In genomic region chr15:96297078-96297590, GRCm38 (mm10) we compare ENCODE assay signal across 18 mouse cellular contexts. TPM values are rescaled to one million over a fixed set of nuclear protein-coding genes. Genes with fewer than 3 reads are reported as not detected.
A peak's percentile ranks its signal among the peaks of the same experiment; 100 is the strongest.
DNase-seq lines count a peak whose midpoint lies in the region; ATAC-seq and TF ChIP-seq lines count a peak whose summit lies in the region.
"Had no signal": no experiment of that assay in that cellular context is flagged by ENCODE, and none has a peak within 500 bp of the region (broad histone marks: within the 10 kb centered on the region; RNA-seq: fewer than 3 reads in every experiment).

No protein-coding gene starts in this region.

- TF ChIP-seq POLR2A in thymus, adult 2 months (IDR thresholded peaks at IDR 0.05; ENCODE audit: control insufficient read depth, extremely low read depth, insufficient read depth, low read length, poor library complexity) = no peak
- no peak for TF ChIP-seq POLR2A in small intestine, adult 2 months (IDR thresholded peaks at IDR 0.05; ENCODE audit: low read depth, low read length)

- H3K4me2 ChIP-seq in heart, postnatal 0 days (ENCODE audit: low read depth, low read length) = peak overlapping the region; percentile 25
- H3K4me2 ChIP-seq: liver, embryonic 15.5 days had no signal

- H3K36me3 ChIP-seq in heart, postnatal 0 days (replicated peaks; ENCODE audit: control insufficient read depth, insufficient read depth, low read length) = peaks cover 13% of the 10 kb centered on the region
- H3K36me3 ChIP-seq in heart, embryonic 10.5 days = peaks cover 17% of the 10 kb centered on the region
- H3K36me3 ChIP-seq in thymus, adult 2 months (ENCODE audit: control insufficient read depth, insufficient read depth, low read length) = peaks cover 1% of the 10 kb centered on the region; the same call in 1 of the 2 replicates
- peaks cover 10% of the 10 kb centered on the region for H3K36me3 ChIP-seq in small intestine, adult 2 months (ENCODE audit: control insufficient read depth, insufficient read depth, low read length)

- H3K9me3 ChIP-seq in heart, postnatal 0 days (replicated peaks; ENCODE audit: control insufficient read depth, low read length) = no peaks in the 10 kb centered on the region
- H3K9me3 ChIP-seq in heart, embryonic 10.5 days = no peaks in the 10 kb centered on the region
- H3K9me3 ChIP-seq: forebrain, embryonic 10.5 days; hindbrain, embryonic 10.5 days; liver, embryonic 15.5 days had no signal

- H3K27me3 ChIP-seq in heart, postnatal 0 days (ENCODE audit: control insufficient read depth, insufficient read depth, low read length) = no peaks in the 10 kb centered on the region
- H3K27me3 ChIP-seq in heart, embryonic 10.5 days (ENCODE audit: insufficient read depth, poor library complexity, severe bottlenecking) = no peaks in the 10 kb centered on the region
- H3K27me3 ChIP-seq in thymus, adult 2 months (ENCODE audit: control insufficient read depth, insufficient read depth, low read length) = no peaks in the 10 kb centered on the region
- no peaks in the 10 kb centered on the region for H3K27me3 ChIP-seq in small intestine, adult 2 months (ENCODE audit: control insufficient read depth, insufficient read depth, low read length)
- H3K27me3 ChIP-seq: liver, embryonic 15.5 days had no signal

- peak; percentile 67; the same call in 1 of the 2 replicates for ATAC-seq in heart, postnatal 0 days (ENCODE audit: insufficient read depth, low read depth)
- ATAC-seq: forebrain, postnatal 0 days had no signal

- TF ChIP-seq CTCF in heart, postnatal 0 days (IDR thresholded peaks at IDR 0.05; ENCODE audit: low read depth) = no peak
- no peak for TF ChIP-seq CTCF in thymus, adult 2 months (IDR thresholded peaks at IDR 0.05; ENCODE audit: borderline replicate concordance, control insufficient read depth, extremely low read depth, insufficient read depth, low read length, poor library complexity)
- TF ChIP-seq CTCF in small intestine, adult 2 months (IDR thresholded peaks at IDR 0.05; ENCODE audit: extremely low read depth, insufficient read length, insufficient replicate concordance, low read depth, low read length) = no peak

- 58% methylated on average over 9 of the region's 9 CpGs for WGBS in heart, postnatal 0 days
- 78% methylated on average over 9 of the region's 9 CpGs for WGBS in heart, embryonic 10.5 days
- 37% methylated on average over 9 of the region's 9 CpGs for WGBS in thymus, adult 2 months
- 33% methylated on average over 9 of the region's 9 CpGs for WGBS in small intestine, adult 2 months

- peak overlapping the region; percentile 51; the same call in 1 of the 2 replicates for H3K27ac ChIP-seq in heart, postnatal 0 days (ENCODE audit: low read depth)
- H3K27ac ChIP-seq in heart, embryonic 10.5 days = no peak overlapping the region
- H3K27ac ChIP-seq in thymus, adult 2 months (ENCODE audit: control insufficient read depth, insufficient read depth, low read length) = peak overlapping the region; percentile 86
- H3K27ac ChIP-seq in small intestine, adult 2 months (ENCODE audit: insufficient read depth, low read depth, low read length) = peak overlapping the region; percentile 2; the same call in 1 of the 2 replicates
- H3K27ac ChIP-seq: forebrain, embryonic 10.5 days; hindbrain, embryonic 10.5 days; layer of hippocampus, adult 2 months; liver, embryonic 15.5 days had no signal

- no peak overlapping the region for H3K4me3 ChIP-seq in heart, postnatal 0 days (ENCODE audit: low read depth, low read length)
- H3K4me3 ChIP-seq in heart, embryonic 10.5 days = no peak overlapping the region
- peak overlapping the region; percentile 5; the same call in 1 of the 2 replicates for H3K4me3 ChIP-seq in thymus, adult 2 months (ENCODE audit: control insufficient read depth, insufficient read depth, low read length)
- H3K4me3 ChIP-seq in small intestine, adult 2 months (ENCODE audit: low read depth, low read length) = no peak overlapping the region
- H3K4me3 ChIP-seq: forebrain, embryonic 10.5 days; hindbrain, embryonic 10.5 days; layer of hippocampus, adult 2 months; liver, embryonic 15.5 days had no signal

- H3K9ac ChIP-seq in heart, postnatal 0 days (replicated peaks; ENCODE audit: low read depth, low read length) = peak overlapping the region; percentile 52; the same call in 1 of the 2 replicates
- H3K9ac ChIP-seq: forebrain, postnatal 0 days; liver, embryonic 15.5 days had no signal

- no peak for TF ChIP-seq EP300 in heart, postnatal 0 days (IDR thresholded peaks at IDR 0.05; ENCODE audit: low read depth)

- no peak for DNase-seq in heart, postnatal 0 days (ENCODE audit: low spot score)
- no peak for DNase-seq in heart, embryonic 10.5 days (ENCODE audit: low spot score)
- DNase-seq in thymus, adult 2 months = peak; percentile 38
- no peak for DNase-seq in thymus, adult 18-20 months
- DNase-seq in layer of hippocampus, postnatal 14 days (ENCODE audit: low spot score in 2 of 2) = no peak
- no peak for DNase-seq in gastrocnemius, adult 18-20 months (ENCODE audit: low spot score)
- DNase-seq: adrenal gland, postnatal 10 days; cerebellum, postnatal 14 days; forebrain, postnatal 0 days; kidney, adult 8-10 months; kidney, postnatal 14 days; lung, postnatal 4 days; retina, postnatal 1 day had no signal

- H3K4me1 ChIP-seq in heart, postnatal 0 days (ENCODE audit: control insufficient read depth, insufficient read depth) = peaks cover 17% of the 10 kb centered on the region
- peaks cover 16% of the 10 kb centered on the region; the same call in 1 of the 2 replicates for H3K4me1 ChIP-seq in heart, embryonic 10.5 days
- peaks cover 19% of the 10 kb centered on the region for H3K4me1 ChIP-seq in thymus, adult 2 months (replicated peaks; ENCODE audit: control insufficient read depth, insufficient read depth, low read length)
- peaks cover 13% of the 10 kb centered on the region for H3K4me1 ChIP-seq in small intestine, adult 2 months (ENCODE audit: control insufficient read depth, insufficient read depth, insufficient read length, low read length)

RNA-seq across cellular contexts. Expression of gene Arid2, which starts 9.8 kb away (rescaled TPM):
- 28.4 and 39.8 TPM in 2 replicates for total RNA-seq in heart, postnatal 0 days (2014; rRNA removed; ENCODE audit: low replicate concordance)
- polyA plus RNA-seq in heart, postnatal 0 days (2015; fragmentation: Nextera tagmentation; extraction: Ambion mirVana) = 8.2 and 8.7 TPM in 2 replicates
- polyA plus RNA-seq in heart, embryonic 10.5 days (2016; fragmentation: Nextera tagmentation; extraction: Ambion mirVana) = 18.3 and 22.0 TPM in 2 replicates
- 70.8 and 85.7 TPM in 2 replicates for polyA plus RNA-seq in thymus, adult 2 months (2012; rRNA removed)
- polyA plus RNA-seq in small intestine, adult 2 months (2012; rRNA removed) = 5.8 and 12.3 TPM in 2 replicates
- 10 to 100 TPM; 37.5 to 39.8 TPM for total RNA-seq in layer of hippocampus, postnatal 14 days (2021)
- total RNA-seq in gastrocnemius, adult 18-20 months (2021) = 10 to 100 TPM; 10.5 to 12.0 TPM
